Mouse (Mus musculus) heart, adult 2 months (tissue): ENCODE results near the gene Slc30a3. TPM values are rescaled to one million over a fixed set of nuclear protein-coding genes. Genes with fewer than 3 reads are reported as not detected.

Experiments used
- DNase-seq, 2 experiments: peaks; one replicate each; pipeline ENCODE4 v3.0.0; 2021
- H3K27ac ChIP-seq: fragments of 200-600 bp; 2 replicates; pipeline ENCODE4 v1.8.1; 2022
- H3K27me3 ChIP-seq: fragments of 200-500 bp; 2 replicates; pipeline ENCODE4 v1.6.1; 2012; ENCODE audit warnings: mild to moderate bottlenecking, low read length, inconsistent platforms, mixed read lengths; ENCODE audit not compliant: control insufficient read depth, insufficient read depth
- H3K36me3 ChIP-seq: fragments of 200-500 bp; 2 replicates; pipeline ENCODE4 v1.6.1; 2012; ENCODE audit warnings: low read length, inconsistent platforms; ENCODE audit not compliant: control insufficient read depth, insufficient read depth
- H3K4me1 ChIP-seq: fragments of 200-500 bp; 2 replicates; pipeline ENCODE4 v1.6.1; 2011; ENCODE audit warnings: low read length; ENCODE audit not compliant: control insufficient read depth, insufficient read depth
- H3K4me3 ChIP-seq: fragments of 200-600 bp; 2 replicates; pipeline ENCODE4 v1.8.1; 2022
- H3K79me2 ChIP-seq: fragments of 200-500 bp; replicated peaks from 2 replicates; pipeline ENCODE4 v1.6.1; 2012; ENCODE audit warnings: mild to moderate bottlenecking, inconsistent platforms, low read length, moderate library complexity, mixed read lengths; ENCODE audit not compliant: control insufficient read depth, insufficient read depth
- H3K9ac ChIP-seq: fragments of 200-500 bp; 2 replicates; pipeline ENCODE4 v1.6.1; 2012; ENCODE audit warnings: low read depth, mild to moderate bottlenecking, control low read depth, inconsistent platforms, low read length, mixed read lengths
- CTCF ChIP-seq: fragments of 200-600 bp; IDR thresholded peaks from 2 replicates; pipeline ENCODE4 v1.8.1; 2022; ENCODE audit warnings: antibody characterized with exemption, mild to moderate bottlenecking, moderate library complexity
- EP300 ChIP-seq: fragments of 200-500 bp; IDR thresholded peaks from 2 replicates; pipeline ENCODE4 v1.6.1; 2011; ENCODE audit warnings: low read depth, low read length, control low read depth; ENCODE audit not compliant: insufficient read depth
- POLR2A ChIP-seq: fragments of 200-500 bp; IDR thresholded peaks from 2 replicates; pipeline ENCODE4 v1.6.1; 2011; ENCODE audit warnings: mild to moderate bottlenecking, low read depth, low read length, control low read depth; ENCODE audit not compliant: insufficient read depth
- WGBS: fragments of 180-500 bp; shearing (Covaris S2); methylation state at CpG from one replicate; pipeline ENCODE4 v1.1.7; 2018; 5-methylcytosine and 5-hydroxymethylcytosine counted together
- intact Hi-C: fragments of 180-260 bp; cut with DNase I; formaldehyde crosslinking; loops from one replicate; pipeline ENCODE4 v1.15.1; 2025
- polyA plus RNA-seq: library from polyadenylated mRNA; depleted of rRNA; stranded (reverse); fragments of >200 nt; gene quantifications from 2 replicates; pipeline ENCODE4 v1.2.3, GENCODE M21; 2012
- total RNA-seq, 2 experiments: library from RNA; stranded (reverse); gene quantifications; 2 replicates each; pipeline ENCODE4 v1.2.3; 2021

Slc30a3 gene
- total and polyA plus RNA-seq, 3 experiments = 0.29 to 0.47 TPM; not detected in 1

- no peak overlapping the region for H3K27ac ChIP-seq
Measured at GRCm38 (mm10) chr5:31080059-31080794, 27.8 kb downstream of the Slc30a3 start.

GRCm38 (mm10) chr5:31076346-31076745, 31.7 kb downstream of the Slc30a3 start:
- Histone ChIP-seq H3K27me3 (no peaks in the 10 kb centered on the region), H3K36me3 (no peaks in the 10 kb centered on the region), H3K79me2 (no peaks in the 10 kb centered on the region), H3K4me1 (no peaks in the 10 kb centered on the region), H3K27ac (no peak overlapping the region), H3K9ac (no peak overlapping the region), H3K4me3 (no peak overlapping the region)
- WGBS = 78% methylated on average over 13 of the region's 13 CpGs
- intact Hi-C loops = no loop called here
- TF ChIP-seq EP300 = no peak
- TF ChIP-seq CTCF = no peak
- no peak for TF ChIP-seq POLR2A
- no peak for DNase-seq

More at GRCm38 (mm10) chr5:31080059-31080794, 27.8 kb downstream of the Slc30a3 start:
- H3K4me3 ChIP-seq = no peak overlapping the region
- H3K36me3 ChIP-seq = no peaks in the 10 kb centered on the region
- no peak overlapping the region for H3K9ac ChIP-seq
- H3K27me3 ChIP-seq = no peaks in the 10 kb centered on the region
- DNase-seq = peak in 1 of 2 experiments; percentile 18
- WGBS = 43% methylated on average over 13 of the region's 13 CpGs
- intact Hi-C loops = no loop called here
- H3K79me2 ChIP-seq = no peaks in the 10 kb centered on the region
- TF ChIP-seq POLR2A = no peak
- TF ChIP-seq EP300 = no peak
- TF ChIP-seq CTCF = no peak
- H3K4me1 ChIP-seq = no peaks in the 10 kb centered on the region; the same call in none of the 2 replicates

GRCm38 (mm10) chr5:31073176-31073575, 34.9 kb downstream of the Slc30a3 start:
- H3K27me3 ChIP-seq = no peaks in the 10 kb centered on the region

GRCm38 (mm10) chr5:31071821-31072220, 36.2 kb downstream of the Slc30a3 start:
- TF ChIP-seq POLR2A (no peak), EP300 (no peak), CTCF (no peak)
- H3K27ac ChIP-seq = no peak overlapping the region
- no peak for DNase-seq
- WGBS = 94% methylated on average over 11 of the region's 11 CpGs
- no peaks in the 10 kb centered on the region for H3K79me2 ChIP-seq
- no peak overlapping the region for H3K9ac ChIP-seq
- intact Hi-C loops = no loop called here
- no peaks in the 10 kb centered on the region for H3K4me1 ChIP-seq
- H3K4me3 ChIP-seq = no peak overlapping the region
- H3K36me3 ChIP-seq = no peaks in the 10 kb centered on the region
- H3K27me3 ChIP-seq = no peaks in the 10 kb centered on the region

More at GRCm38 (mm10) chr5:31073176-31073575, 34.9 kb downstream of the Slc30a3 start:
- H3K79me2 ChIP-seq = no peaks in the 10 kb centered on the region
- no peak overlapping the region for H3K9ac ChIP-seq
- intact Hi-C loops = no loop called here
- no peak overlapping the region for H3K4me3 ChIP-seq
- no peak overlapping the region for H3K27ac ChIP-seq
- no peaks in the 10 kb centered on the region for H3K4me1 ChIP-seq
- DNase-seq = no peak
- TF ChIP-seq EP300 (no peak), POLR2A (no peak), CTCF (no peak)
- no peaks in the 10 kb centered on the region for H3K36me3 ChIP-seq
- 75% methylated on average over 12 of the region's 12 CpGs for WGBS

GRCm38 (mm10) chr5:31071059-31071458, 37.0 kb downstream of the Slc30a3 start:
- H3K27ac ChIP-seq = no peak overlapping the region
- TF ChIP-seq CTCF = no peak
- no peak for TF ChIP-seq POLR2A
- no peak for TF ChIP-seq EP300
- H3K27me3 ChIP-seq = no peaks in the 10 kb centered on the region
- no peaks in the 10 kb centered on the region for H3K79me2 ChIP-seq
- 59% methylated on average over 2 of the region's 2 CpGs for WGBS
- no peak overlapping the region for H3K9ac ChIP-seq
- intact Hi-C loops = no loop called here
- H3K4me1 ChIP-seq = no peaks in the 10 kb centered on the region
- no peaks in the 10 kb centered on the region for H3K36me3 ChIP-seq
- no peak overlapping the region for H3K4me3 ChIP-seq
- no peak for DNase-seq

- Histone ChIP-seq H3K4me3 (no peak overlapping the region), H3K4me1 (no peaks in the 10 kb centered on the region), H3K79me2 (no peaks in the 10 kb centered on the region), H3K27ac (no peak overlapping the region), H3K9ac (no peak overlapping the region), H3K27me3 (no peaks in the 10 kb centered on the region), H3K36me3 (no peaks in the 10 kb centered on the region)
- TF ChIP-seq CTCF = no peak
- no peak for TF ChIP-seq POLR2A
- no peak for TF ChIP-seq EP300
- no peak for DNase-seq
- 99% methylated on average over 3 of the region's 3 CpGs for WGBS
- intact Hi-C loops = no loop called here
Measured at GRCm38 (mm10) chr5:31069810-31070209, 38.2 kb downstream of the Slc30a3 start.
